Mouse (Mus musculus) CD4-positive, CD25-positive, alpha-beta regulatory T cell, adult 2 months (primary cell): ENCODE data around the gene Ubxn4.
"Not testable (repeated sequence)": the region's sequence is repeated elsewhere in the genome, so short reads cannot be mapped to it uniquely, and the experiment has no call there.

Experiments used
- DNase-seq: peaks from one replicate; pipeline ENCODE4 v3.0.0-alpha.2; 2012; ENCODE audit warnings: low read depth, low spot score

The Ubxn4 gene

DNA sequence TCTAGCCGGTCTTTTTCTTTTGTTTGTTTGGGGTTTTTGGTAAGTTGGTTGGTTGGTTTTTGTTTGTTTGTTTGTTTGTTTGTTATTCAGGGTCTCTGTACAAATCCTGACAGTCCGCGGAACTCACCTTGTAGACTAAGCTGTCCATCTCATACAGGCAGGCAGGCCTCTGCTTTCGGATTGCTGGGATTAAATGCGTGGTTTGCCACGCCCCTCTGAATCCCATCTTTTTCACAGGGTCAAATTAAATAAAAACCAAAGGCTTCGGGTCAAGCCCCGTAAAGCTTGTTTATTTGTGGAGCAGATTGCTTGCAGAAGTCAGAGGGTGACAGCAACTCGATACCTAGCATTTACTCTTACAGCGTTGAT lies at the start of gene Ubxn4:
Gene Ubxn4 (plus strand): TSS at position 338 of the 369 bp plus-strand sequence.
- DNase-seq, result no peak

DNA sequence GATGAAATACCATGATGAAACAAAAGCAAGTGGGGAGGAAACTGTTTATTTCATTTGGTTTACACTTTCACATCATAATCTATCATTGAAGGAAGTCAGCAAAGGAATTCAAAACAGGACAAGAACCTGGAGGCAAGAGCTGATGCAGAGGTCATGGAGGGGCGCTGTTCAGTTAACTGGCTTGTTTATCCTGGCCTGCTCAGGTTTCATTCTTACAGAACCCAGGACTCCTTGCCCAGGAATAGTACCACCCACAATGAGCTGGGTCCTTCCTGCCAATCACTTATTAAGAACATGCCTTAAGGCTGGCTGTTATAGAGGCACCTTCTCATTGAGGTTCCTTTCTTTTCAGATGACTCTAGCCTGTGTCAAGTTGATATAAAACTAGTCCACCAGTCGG lies 49.8 kb upstream of the Ubxn4 start:
- DNase-seq, result no peak

DNA sequence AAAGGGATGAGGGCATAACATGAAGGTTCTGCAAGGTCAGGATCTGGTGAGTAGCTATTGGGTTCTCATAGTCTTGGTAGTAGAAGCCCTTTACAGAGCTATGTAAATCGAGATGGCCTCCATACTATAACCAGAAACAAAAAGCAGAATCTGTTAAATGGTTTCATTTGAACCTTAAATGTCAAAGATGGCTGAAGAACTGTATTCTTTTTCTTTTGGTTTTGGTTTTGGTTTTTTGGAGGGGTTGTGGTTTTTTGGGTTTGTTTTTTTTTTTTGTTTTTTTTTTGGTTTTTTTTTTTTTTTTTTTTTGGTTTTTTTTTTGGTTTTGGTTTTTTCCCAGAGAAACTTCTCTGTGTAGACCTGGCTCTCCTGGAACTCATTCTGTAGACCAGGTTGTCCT lies 46.4 kb upstream of the Ubxn4 start:
- DNase-seq, result peak; percentile 3

DNA sequence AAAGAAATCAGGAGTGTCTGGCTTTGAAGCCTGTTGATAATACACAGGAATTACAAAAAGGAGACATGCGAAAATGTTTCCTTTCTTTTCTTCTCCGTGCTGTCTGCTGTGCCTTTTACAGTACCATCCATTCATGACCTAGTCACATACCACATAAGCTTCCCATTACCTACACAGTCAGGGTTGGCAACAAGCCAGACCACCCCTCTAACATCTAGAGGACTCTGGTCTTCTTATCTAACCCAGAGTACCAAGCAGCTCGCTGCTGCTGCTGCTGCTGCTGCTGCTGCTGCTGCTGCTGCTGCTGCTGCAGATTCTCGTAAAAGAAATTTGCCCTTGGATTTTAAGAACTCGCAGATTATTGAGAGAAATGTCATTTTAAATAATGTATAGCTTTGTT lies 30.5 kb upstream of the Ubxn4 start:
- DNase-seq, result no peak

DNA sequence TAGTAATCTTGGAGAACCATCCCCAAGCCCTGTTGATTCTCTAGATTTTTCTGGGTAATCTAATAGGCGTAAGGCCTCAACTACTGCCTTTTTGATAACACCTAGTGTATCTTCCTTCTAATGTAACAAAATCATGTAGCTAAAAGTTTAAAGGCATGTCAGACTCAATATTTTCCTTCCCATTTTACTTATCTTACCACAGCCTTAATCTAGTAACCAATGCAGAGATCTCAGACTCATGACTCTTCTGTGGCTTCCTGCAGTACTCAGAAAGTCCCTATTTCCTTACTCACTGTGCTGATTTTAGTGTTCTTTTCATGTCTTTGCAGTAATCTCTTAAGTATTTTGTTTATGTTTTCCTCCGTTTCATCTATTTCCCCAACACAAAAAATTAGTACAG lies 21.9 kb upstream of the Ubxn4 start:
- DNase-seq, result no peak

DNA sequence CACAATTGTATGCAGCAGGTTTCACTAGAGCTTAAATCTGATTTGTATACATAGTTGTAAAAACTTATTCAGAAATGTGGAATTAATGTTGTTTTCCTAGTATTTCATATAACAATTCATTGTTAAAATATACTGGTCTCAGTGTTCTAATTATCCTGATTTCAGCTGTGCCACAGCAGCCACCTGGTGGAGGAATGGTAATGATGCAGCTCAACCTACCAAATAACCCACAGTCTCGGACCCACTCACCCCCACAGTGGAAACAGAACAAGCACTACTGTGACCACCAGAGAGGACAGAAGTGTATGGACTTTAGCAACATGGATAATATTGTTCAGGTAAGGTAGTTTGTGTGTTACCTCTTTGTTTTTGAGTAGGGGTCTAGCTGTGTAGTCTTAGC lies 20.5 kb upstream of the Ubxn4 start:
- DNase-seq, result peak; percentile 16

DNA sequence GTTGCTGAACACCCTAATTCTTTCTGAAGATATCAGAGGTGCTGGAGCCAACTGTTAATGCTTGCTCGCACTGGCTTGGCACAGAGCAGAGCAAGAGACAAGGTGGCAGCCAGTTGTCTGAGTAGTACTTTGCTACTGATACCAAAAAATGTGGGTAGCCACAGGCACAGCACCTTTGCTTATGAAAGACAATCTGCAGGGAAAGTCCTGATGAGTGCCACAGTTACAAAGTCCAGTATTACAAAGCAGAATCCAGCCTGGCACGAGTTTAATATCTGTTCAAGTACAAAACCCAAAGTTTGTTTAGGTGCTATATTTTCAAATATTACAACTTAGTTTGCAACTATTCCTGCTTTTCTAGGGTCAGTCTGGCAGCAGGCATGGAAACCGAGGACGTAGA lies 8.6 kb upstream of the Ubxn4 start:
- no peak for DNase-seq

DNA sequence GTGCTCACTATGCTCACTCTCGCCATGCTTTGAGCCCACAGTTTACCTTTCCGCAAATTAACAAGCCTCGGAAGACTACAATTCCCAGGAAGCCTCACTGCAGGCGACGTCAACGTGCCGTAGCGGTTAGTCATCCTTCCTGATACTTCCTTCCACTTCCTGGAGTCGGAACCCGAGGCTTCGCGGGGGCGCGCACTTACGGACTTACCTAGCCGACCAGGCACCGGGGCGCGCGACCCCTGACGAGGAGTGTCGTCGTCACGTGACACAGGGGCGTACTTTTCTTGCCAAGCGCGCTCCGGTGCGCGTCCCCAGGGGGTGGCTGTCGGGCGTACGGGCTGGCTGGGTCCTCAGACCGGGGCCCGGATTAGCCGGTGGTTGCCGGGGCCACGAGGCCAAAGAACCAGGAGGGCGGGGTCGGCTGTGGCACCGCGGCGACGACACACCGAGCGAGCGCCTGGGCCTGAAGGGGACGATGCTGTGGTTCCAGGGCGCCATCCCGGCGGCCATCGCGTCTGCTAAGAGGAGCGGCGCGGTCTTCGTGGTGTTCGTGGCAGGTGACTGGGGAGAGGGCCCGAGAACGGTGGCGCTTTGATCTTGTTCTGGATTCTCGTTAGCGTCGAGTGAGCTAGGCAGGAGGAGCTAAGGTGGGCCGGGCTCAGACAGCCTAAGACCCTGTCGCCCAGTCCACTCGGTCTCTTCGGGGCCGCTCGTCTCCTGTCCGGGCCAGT lies 397 bp downstream of the Ubxn4 start:
- peak; percentile 99 for DNase-seq

DNA sequence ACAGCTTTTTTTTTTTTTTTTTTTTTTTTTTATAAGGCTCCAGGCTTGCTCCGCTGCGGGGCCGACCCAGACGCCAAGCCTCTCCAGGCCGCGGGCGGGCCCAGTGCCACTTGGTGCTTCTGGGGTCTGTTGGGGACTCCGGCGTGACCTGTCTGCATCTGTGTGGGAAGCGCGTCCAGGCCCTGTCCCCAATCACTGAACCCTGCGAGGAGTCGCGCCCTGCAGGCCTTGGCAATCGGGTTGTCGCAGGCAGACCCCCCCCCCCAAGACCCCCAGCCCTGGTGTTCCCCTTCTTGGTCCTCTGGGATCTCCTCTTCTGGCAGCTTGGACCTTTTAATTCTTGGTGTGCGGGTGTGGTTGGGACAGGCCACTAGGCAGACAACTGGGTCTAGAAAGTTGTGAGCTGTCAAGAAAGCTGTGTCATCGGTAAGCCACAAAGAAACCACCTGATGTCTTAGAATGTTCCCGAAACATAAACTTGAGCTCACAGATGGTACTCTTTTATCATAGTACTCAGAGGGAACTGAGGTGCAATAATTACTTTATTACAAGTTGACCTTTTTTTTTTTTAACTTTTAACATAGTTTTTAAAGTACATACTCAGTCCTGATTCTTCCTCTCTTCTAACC lies 1.1 kb downstream of the Ubxn4 start:
- peak; percentile 67 for DNase-seq

DNA sequence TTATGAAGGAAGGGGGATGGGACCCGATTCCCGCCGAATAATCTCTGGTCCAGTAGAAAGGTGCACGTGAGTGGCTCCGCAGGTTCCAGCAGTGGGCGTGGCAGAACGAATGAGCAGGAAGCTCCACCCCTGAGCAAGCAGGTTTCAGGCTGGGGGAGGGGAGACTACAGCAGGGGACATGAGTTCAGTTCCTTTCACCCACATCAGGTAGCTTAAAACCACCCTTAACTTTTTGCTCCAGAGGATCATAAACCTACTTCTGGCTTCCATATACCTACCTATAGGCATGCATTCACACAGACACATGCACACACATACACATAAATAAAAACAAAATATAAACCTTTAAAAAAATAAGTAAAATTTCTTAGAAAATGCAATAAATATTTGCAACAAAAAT lies 23.3 kb downstream of the Ubxn4 start:
- not testable (repeated sequence) for DNase-seq

DNA sequence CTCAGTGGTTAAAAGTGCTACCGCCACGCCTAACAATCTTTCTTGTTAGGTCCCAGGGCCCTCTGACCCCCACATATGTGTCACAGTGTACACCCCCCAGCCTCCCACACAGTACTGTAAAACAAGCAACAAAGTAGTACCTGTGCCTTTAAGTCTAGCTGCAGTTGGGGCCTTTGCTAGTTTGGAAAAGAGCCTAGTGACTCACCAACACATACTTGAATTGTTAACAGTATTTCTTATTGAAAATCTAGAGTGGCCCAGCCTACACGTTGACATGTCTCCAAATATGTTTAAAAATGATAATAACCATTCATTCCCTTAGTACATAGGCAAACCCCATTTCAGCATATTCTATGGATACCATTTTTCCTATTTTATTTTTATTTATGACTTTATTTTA lies 27.0 kb downstream of the Ubxn4 start:
- DNase-seq, result no peak

DNA sequence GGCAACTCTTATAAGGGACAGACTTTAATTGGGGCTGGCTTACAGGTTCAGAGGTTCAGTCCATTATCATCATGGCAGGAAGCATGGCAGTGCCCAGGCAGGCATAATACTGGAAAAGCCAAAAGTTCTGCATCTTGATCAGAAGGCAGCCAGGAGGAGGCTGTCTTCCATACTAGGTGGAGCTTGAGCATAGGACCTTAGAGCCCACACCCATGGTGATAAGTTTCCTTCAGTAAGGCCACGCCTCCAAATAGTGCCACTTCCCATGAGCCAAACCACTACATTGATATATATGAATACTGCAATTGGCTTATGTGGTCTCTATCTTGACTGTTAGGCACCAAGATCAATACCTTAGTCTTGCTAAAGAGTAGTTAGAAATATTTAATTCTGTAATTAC lies 32.1 kb downstream of the Ubxn4 start:
- DNase-seq, result no peak

DNA sequence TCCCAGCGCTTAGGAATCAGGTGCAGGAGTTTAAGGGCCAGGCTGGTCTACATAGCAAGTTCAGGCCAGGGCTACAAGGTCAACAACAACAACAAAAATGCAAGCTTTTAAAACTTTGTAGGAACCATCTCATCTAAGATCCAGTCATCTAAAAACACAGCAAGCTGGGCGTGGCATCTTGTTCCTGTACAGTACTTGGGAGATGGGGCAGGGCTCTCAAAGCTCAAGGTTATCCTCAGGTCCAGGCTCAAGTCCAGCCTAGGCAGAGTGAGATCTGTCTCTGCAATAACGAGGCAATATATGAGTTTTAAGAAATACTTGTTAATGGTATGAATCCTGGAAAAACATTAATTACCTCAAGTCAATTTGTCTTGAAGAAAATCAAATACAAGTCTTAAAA lies 34.8 kb downstream of the Ubxn4 start:
- DNase-seq, result no peak

DNA sequence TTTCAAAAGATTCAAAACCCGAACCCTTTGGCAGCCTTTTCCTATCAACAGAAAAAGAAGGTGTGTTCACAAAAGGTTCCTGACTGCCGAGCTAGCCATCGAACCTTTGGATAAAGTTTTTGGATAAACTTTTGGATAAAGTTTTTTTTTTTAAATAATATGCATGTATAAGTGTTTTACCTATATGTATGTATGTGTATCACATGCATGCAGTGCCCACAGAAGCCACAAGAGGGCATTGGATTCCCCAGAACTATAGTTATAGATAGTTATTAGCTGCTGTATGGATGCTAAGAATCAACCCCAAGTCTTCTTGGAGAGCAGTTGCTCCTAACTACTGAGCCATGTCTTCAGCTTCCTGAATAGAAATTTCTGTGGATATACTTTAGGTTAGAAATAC lies 38.0 kb downstream of the Ubxn4 start:
- DNase-seq, result peak; percentile 20

DNA sequence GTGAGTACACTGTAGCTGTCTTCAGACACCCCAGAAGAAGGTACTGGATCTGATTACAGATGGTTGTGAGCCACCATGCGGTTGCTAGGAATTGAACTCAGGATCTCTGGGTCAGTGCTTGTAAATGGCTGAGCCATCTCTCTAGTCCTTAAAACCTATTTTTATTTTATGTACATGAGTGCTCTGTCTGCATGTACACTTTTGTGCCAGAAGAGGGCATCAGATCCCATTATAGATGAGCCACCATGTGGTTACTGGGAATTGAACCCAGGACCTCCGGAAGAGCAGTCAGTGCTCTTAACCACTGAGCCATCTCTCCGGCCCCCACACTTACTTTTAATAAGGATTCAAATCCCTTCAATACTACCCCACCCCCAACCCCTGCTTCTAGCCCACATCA lies 39.2 kb downstream of the Ubxn4 start:
- DNase-seq, result no peak

DNA sequence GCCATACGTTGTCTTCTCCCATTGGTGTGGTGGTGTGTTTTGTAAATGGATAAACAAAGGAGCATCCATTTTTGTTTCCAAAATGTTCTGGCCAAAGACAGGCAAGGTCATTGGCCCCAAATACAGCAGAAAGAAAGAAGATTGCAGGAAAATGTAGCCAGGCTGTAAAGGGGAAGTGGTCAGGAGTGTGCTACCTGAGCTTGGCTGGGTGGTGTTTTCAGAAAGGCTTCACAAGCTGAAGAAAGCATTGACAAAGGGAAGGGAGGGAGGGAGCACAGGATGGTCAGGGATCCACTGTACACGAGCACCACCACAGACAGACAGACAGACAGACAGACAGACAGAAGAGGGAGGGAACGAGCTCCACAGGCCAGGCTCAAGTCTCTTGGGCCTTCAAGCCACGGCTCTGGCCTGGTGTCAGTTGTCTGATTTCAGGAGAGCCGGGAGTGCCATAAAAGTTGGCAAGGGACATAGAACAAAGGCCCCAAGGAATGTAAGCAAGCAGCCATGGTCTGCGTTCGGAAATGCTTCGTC lies 40.5 kb downstream of the Ubxn4 start:
- DNase-seq, result no peak

DNA sequence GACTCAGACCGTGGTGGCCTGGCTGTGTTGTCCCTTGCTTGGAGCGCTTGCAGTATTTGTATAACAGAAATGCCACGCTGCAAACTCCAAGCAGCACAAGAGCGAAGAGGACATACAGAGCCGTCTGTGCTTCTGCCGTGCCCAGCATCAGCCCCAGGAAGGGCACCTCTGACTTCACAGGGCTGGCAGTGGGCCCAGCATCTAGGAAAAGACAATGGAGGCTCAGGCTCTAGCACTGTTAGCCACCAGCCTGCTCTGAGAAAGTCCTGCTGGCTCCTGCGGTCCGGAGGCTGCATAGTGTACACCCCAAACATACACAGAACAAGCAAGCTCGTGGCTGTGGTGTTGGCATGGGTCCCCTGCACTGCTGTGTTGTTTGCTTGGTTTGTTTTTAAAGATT lies 41.4 kb downstream of the Ubxn4 start:
- DNase-seq, result no peak

DNA sequence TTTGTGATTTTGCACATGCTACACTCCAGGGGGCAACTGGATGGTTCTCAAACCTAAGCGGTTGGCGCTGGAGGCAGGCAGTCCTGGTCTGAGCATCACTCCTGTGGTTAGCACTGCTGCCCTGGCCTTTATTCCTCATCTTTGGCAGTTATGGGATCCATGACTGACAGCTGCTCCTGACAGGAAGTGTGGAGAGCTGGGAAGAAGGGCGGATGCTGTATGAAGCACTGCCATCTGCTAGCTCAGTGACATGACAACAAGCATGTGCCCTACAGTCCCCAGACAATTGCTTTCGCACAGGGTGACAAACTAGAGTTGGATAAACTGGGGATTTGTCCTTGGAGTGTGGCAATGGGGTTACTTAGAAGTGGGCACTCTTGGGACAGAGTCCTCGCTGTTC lies 46.5 kb downstream of the Ubxn4 start:
- DNase-seq, result no peak

DNA sequence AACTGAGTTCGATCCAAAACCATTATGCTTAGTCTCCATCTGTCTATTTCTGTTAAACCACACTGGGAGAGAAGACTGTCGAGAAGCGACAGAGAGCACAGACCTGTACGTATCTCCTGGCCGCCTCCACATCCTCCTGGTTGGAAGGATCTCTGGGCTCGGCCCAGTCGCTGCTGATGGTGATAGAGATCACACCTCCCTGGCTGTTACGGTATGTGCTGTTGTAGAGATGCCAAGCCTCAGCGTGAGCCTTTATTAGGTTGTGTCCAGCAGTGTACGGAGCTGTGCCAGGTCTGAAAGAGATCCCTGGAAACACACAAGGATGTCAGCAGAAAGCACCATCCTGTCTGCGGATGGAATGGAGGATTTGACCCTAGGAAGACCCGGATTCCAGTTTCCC lies 49.8 kb downstream of the Ubxn4 start:
- DNase-seq, result no peak

DNA sequence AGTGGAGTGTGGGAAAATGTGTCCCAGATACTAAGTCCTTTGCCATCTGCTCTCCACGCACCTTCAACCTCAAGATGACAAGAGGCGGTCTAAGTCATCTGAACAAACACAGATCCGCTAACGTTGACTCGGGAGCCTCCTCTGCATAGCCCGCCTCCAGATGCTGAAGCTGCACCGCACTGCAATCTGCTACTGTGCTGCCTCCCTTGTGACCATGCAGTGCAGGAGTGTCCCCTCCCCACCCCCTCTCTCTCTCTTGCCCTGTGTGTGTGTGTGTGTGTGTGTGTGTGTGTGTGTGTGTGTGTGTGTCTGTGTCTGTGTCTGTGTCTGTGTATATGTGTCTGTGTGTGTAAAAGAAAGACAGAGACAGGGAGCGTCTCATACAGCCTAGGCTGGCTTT lies 51.5 kb downstream of the Ubxn4 start:
- DNase-seq, result no peak

DNA sequence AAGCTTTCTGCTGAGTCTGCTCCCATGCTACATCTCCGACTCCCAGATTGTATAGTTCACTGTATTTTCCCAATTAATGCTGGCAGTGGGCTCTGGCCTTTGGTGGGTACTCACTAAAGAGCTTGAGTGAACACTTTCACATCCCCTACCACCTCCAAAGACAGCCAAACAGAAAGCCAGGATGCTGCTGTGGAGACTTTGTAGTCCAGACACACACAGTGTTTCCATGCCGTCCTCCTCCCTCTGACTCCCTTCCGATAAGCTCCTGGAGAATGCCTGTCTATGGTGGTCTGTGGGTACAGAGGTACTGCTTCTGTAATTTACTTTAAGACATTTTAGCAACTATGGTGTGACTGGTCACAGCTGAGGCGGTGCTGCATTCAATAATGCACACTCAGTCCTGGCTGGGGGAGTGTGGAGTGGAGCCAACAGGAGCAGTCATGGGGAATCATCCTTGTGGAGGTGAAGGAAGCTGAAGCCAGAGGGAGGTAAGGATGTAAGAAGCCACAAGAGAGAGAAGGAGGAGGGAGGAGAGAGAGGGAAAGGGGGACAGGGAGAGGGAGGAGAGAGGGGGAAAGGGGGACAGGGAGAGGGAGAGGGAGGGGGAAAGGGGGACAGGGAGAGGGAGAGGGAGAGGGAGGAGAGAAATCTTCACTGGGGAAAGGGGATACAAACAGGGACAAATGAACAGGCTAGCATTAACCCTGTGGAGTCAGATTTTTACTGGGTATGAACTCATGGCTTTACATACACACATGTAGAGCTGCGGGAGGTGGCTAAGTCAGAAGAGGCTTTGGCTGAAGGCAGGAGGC lies 52.2 kb downstream of the Ubxn4 start:
- DNase-seq, result no peak

DNA sequence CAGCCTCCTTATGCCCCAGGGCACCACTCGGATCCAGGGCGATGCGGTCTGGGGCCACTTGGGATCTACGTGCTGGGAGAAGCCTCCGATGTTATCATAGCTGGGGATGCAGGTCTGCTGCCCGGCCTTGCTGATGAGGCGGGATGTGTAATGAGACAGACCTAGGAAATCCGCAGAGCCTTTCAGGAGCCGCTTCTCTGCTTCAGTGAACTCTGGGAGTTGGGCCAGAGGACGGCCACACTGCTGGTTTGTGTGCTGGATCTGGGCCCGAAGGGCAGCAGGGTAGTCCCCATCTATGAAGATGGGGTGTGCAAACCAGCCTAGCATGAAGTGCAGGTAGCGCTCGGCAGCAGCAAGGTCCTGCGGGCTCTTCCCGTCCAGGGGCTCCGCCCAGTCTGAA lies 60.1 kb downstream of the Ubxn4 start:
- DNase-seq, result no peak

DNA sequence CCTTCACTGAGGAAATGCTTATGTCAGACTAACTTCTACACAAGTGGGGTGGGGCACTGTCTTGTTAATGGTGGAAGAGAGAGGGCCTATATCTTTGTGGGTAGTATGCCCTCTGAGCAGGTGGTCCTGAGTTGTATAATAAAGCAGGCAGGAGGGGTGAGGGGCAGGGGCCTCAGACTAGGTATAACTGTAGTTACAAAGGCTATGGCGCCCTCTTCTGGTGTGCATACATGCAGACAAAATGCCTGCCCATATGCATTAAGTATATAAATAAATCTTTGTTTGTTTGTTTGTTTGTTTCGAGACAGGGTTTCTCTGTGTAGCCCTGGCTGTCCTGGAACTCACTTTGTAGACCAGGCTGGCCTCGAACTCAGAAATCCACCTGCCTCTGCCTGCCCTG lies 65.3 kb downstream of the Ubxn4 start:
- no peak for DNase-seq
